Mouse (Mus musculus) left cerebral cortex, adult 11 months (tissue): Measurements from ENCODE around the gene Lrrc43.

Experiments
- DNase-seq: peaks from one replicate; pipeline ENCODE4 v3.0.0; 2022; ENCODE audit warnings: low spot score

The Lrrc43 gene

DNA sequence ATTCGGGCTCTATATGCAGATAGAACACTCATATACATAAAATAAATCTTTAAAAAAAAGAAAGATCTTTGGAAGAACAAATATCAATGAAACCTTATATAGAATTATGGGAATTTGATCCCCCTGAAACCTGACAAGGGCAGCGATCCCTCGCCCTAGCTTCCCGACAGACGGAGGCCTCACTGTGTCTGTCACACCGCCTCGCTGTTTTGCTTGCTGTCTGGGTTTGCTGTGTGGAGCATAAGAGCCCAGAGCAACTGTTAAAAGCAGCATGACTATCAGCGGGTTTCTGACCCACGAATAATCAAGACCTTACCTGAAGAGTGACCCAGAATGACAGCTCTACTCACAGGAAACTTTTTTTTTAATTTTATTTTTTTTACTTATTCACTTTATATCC is 31.6 kb downstream of the Lrrc43 start:
- no peak for DNase-seq

GRCm38 (mm10) chr5:123521621-123522020 is 32.5 kb downstream of the Lrrc43 start:
- DNase-seq, result no peak

GRCm38 (mm10) chr5:123522166-123522565 is 33.1 kb downstream of the Lrrc43 start:
- DNase-seq, result no peak

DNA sequence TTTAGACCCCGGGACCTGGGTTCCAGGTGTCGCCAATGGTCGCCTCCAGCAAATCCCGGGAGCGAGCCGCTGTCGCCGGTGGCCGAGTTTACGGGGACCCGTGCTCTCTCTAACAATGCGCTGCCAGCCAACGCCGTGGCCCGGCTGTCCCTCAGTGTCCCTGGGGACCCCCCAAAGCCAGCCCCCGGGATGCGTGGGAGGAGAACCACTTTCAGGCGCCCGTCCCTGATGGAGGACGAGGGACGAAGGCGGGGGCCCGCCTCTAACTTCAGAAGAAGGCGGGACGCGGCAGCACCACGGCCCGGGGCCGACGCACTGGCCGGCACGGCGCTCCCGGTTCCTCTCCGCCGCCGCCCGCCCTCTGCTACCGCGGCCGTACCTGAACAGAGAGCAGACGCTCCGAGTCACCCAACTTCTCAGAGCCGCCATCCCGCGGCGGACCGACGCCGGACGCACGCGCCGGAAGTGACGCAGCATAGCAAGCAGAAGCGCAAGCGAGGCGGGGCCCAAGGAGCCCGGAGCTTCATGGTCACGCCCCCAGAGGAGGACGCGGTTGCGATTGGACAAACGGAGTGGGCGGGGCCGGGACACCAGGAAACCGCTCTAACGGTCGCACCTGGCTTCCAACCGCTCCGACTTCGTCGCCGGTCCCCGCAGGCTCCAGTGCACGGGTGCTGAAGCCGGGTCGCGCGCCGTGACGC is 34.7 kb downstream of the Lrrc43 start, which contains the start of gene Diablo:
Gene Diablo (minus strand): TSS at position 485 of the 701 bp plus-strand sequence.
- peak; percentile 96 for DNase-seq

- DNase-seq, result no peak
Measured at GRCm38 (mm10) chr5:123524393-123524750, 35.3 kb downstream of the Lrrc43 start.

GRCm38 (mm10) chr5:123525281-123525680 is 36.2 kb downstream of the Lrrc43 start, which contains the start of gene Gm49027:
Gm49027 (minus strand) TSS chr5:123525488.
- DNase-seq, result no peak

DNA sequence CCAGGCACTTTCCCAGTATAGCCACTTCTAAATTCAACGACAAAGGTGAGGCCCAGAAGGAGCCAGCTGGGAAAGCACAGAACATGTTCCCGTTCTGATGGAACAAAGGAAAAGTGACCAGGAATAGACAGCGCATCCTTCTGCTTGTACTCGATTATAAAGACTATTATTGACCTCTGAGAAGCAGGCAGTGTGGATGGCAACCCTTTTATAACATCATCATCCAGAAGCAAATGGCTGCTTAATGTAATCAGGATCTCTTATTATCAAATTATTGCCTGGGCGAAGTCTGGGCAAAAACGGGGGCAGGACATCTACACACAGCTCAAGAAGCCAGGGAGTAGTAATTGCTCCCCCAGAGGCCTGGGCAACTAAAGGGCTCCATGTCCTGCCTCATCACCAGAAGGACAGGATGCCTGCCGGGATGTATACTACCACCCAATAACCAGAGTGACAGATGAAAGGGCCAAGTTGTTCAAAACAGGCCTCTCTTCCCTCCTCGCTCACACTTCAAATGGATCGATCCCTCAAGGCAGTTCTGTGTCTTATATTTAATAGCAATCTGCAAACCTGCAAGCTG is 36.9 kb downstream of the Lrrc43 start:
- DNase-seq, result no peak

GRCm38 (mm10) chr5:123528641-123529040 is 39.5 kb downstream of the Lrrc43 start:
- DNase-seq, result no peak

DNA sequence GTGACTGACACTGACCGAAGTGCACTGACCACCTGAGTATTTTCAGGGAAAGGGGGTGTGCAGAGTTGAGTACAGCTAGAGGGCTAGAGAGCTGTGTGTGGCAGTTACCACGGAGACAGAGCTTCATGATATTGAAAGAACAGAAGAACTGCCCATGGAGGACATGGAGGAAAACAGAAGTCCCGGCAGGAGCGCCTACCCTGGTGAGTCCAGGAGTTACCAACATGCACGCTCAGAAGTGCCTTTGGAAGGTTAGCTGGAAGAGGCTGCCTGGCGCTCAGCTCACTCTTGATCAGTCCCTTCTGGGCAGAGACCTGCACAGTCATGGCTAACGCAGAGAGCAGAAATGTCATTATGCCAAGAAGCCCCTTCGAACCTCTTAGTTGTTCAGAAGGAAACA is 41.0 kb downstream of the Lrrc43 start:
- DNase-seq, result no peak

- no peak for DNase-seq
Measured at GRCm38 (mm10) chr5:123533801-123534200, 44.7 kb downstream of the Lrrc43 start.

DNA sequence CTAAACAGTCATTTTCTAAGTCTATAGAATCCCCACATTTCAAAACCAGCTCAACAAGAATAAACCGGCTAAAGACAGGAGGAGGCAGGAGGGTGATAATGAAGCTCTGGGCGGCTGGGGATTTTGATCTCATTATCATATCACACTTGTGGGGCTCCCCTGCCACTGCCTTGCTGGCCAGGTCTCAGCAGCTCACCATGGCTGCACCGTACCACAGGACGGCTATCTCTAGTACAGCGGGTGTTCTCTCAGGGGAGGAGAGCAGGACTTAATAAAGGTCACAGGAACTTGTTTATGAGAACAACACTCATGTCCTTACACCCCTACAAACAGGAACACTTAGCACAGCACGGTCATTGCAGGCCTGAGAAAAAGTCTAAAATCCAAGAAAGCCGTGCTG is 66.6 kb downstream of the Lrrc43 start:
- DNase-seq, result no peak

GRCm38 (mm10) chr5:123556451-123556850 is 67.3 kb downstream of the Lrrc43 start:
- no peak for DNase-seq
